Mouse (Mus musculus) megakaryocyte, embryonic 14.5 days (primary cell): Measurements from ENCODE around the gene Syp.

Experiments
- FLI1 ChIP-seq: IDR thresholded peaks from 2 replicates; pipeline ENCODE4 v1.6.1; 2012; ENCODE audit warnings: low read length, inconsistent platforms, mixed read lengths
- GATA1 ChIP-seq: IDR thresholded peaks from 3 replicates; pipeline ENCODE4 v1.6.1; 2012; ENCODE audit warnings: mixed read lengths, low read length, inconsistent platforms, borderline replicate concordance

DNA sequence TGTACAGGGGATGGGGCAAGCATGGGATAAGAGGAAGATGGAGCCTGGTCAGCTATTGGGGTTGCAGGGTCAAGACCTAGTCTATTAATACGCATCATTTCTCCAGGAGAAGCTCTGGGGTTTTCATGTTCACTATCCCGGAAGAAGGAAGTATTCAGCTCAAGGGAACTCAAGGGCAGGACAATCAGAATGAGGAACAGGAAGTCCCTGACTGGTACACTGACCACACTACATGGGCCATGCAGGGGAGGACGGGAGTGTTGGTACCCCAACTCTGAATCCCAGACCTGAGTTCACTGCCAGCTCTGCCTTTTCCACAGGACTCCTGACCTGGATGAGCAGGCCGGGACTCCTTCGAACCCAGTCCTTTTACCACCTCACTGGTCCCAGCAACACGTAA, 5.7 kb upstream of the Syp start:
- no peak for TF ChIP-seq GATA1
- TF ChIP-seq FLI1, result no peak
